Mouse (Mus musculus): ENCODE measurements around the gene Celf2. TPM values are rescaled to one million over a fixed set of nuclear protein-coding genes. Genes with fewer than 3 reads are reported as not detected.

Gene Celf2
- polyA plus RNA-seq, 1 experiment from 2014 or later = 63.2 TPM

DNA sequence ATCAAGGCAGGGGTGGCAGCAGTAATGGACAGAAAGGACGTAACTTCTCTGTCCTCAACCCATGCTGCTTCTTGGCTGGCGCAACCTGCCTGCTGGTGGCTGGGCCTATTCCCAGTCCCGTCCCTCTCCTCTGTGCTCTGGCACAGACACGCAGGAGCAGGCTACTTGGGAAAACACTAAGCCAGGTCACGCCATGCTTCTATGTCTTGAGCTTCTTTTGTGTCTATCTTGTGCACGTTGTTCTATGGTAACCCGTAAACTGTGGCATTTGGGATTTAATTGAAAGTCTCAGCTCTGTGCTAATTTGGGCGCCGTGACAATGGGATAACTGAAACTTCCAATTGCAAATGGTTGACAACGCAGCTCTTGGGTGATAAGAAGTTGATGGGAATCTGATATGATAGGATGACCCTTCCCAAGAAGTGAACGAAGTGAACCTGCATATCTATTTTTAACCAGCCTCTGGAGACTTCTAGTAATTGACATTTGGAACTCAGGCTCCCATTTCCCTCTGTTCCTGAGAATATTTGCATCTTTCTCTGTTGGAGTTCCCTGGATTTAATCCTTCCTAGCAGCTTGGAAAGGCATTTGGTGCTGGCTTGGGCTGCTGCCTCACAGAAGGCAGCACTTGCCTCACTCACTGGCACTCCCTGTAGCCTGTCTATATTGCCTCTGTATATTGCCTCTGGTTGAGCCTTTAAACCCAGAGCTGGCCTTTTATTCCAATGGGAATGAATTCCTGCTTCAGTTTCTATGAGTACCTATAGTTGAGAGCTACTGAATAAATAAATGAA lies 335.9 kb downstream of the Celf2 start:
- Histone ChIP-seq H3K36me3 (no peaks in the 10 kb centered on the region), H3K4me1 (replicated peaks) (no peaks in the 10 kb centered on the region), H3K27ac (no peak overlapping the region), H3K4me2 (no peak overlapping the region), H3K4me3 (no peak overlapping the region), H3K27me3 (no peaks in the 10 kb centered on the region), H3K9ac (no peak overlapping the region), H3K9me3 (replicated peaks) (no peaks in the 10 kb centered on the region)
- 74% methylated on average over 11 of the region's 11 CpGs for WGBS
- no peak for ATAC-seq (replicated peaks; ENCODE audit: insufficient number of reproducible peaks, insufficient read depth, low FRiP score, low read depth)

- 73% methylated on average over 8 of the region's 8 CpGs for WGBS
- no peak overlapping the region for H3K4me3 ChIP-seq
- no peak overlapping the region for H3K27ac ChIP-seq
- no peaks in the 10 kb centered on the region for H3K4me1 ChIP-seq (replicated peaks)
- no peak overlapping the region for H3K9ac ChIP-seq
- no peak overlapping the region for H3K4me2 ChIP-seq
- no peak for ATAC-seq (replicated peaks; ENCODE audit: insufficient number of reproducible peaks, insufficient read depth, low FRiP score, low read depth)
- no peaks in the 10 kb centered on the region for H3K36me3 ChIP-seq
- H3K9me3 ChIP-seq (replicated peaks) = no peaks in the 10 kb centered on the region
- H3K27me3 ChIP-seq = no peaks in the 10 kb centered on the region
Measured at GRCm38 (mm10) chr2:7171087-7171696, 338.2 kb downstream of the Celf2 start.

DNA sequence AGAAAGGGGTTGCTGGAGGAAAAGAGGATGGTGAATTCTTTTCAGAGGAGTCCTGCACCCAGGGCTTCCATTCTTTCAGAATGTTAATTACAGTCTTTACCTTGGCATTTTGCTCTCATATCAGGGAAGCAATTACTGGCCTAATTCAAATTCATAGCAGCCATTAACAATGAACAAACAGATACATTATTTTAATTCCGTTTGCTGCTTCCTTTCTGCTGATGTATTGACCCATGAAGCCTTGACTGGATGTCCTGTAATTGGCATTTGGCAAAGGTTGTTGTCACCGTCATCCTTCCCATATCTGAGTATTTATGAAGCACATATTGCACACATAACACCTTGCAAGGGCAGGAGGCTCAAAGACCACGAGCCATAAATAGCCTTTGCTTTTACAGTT lies 343.6 kb downstream of the Celf2 start:
- 69% methylated on average over 3 of the region's 3 CpGs for WGBS
- no peaks in the 10 kb centered on the region for H3K9me3 ChIP-seq (replicated peaks)
- no peak overlapping the region for H3K4me3 ChIP-seq
- no peak for ATAC-seq (replicated peaks; ENCODE audit: insufficient number of reproducible peaks, insufficient read depth, low FRiP score, low read depth)
- H3K9ac ChIP-seq = no peak overlapping the region
- no peak overlapping the region for H3K27ac ChIP-seq
- H3K27me3 ChIP-seq = no peaks in the 10 kb centered on the region
- no peak overlapping the region for H3K4me2 ChIP-seq
- H3K36me3 ChIP-seq = no peaks in the 10 kb centered on the region
- H3K4me1 ChIP-seq (replicated peaks) = no peaks in the 10 kb centered on the region

- no peak overlapping the region for H3K9ac ChIP-seq
- H3K4me2 ChIP-seq = no peak overlapping the region
- H3K4me3 ChIP-seq = no peak overlapping the region
- no peak overlapping the region for H3K27ac ChIP-seq
- WGBS = 45% methylated on average over 6 of the region's 6 CpGs
- no peaks in the 10 kb centered on the region for H3K36me3 ChIP-seq
- no peaks in the 10 kb centered on the region for H3K9me3 ChIP-seq (replicated peaks)
- ATAC-seq (replicated peaks; ENCODE audit: insufficient number of reproducible peaks, insufficient read depth, low FRiP score, low read depth) = no peak
- H3K4me1 ChIP-seq (replicated peaks) = 0 out of 2 replicates have a peak, but pooled peaks cover 2% of the 10 kb centered on the region
- H3K27me3 ChIP-seq = no peaks in the 10 kb centered on the region
Measured at GRCm38 (mm10) chr2:7160108-7160507, 349.3 kb downstream of the Celf2 start.

- ATAC-seq (replicated peaks; ENCODE audit: insufficient number of reproducible peaks, insufficient read depth, low FRiP score, low read depth) = no peak
- Histone ChIP-seq H3K27ac (no peak overlapping the region), H3K4me2 (no peak overlapping the region), H3K36me3 (no peaks in the 10 kb centered on the region), H3K9me3 (replicated peaks) (no peaks in the 10 kb centered on the region), H3K4me3 (no peak overlapping the region), H3K27me3 (no peaks in the 10 kb centered on the region), H3K9ac (no peak overlapping the region), H3K4me1 (replicated peaks) (no peaks in the 10 kb centered on the region)
- WGBS = 71% methylated on average over 3 of the region's 3 CpGs
Measured at GRCm38 (mm10) chr2:7147303-7147702, 362.1 kb downstream of the Celf2 start.

GRCm38 (mm10) chr2:7145541-7146043 lies 363.8 kb downstream of the Celf2 start:
- Histone ChIP-seq H3K4me2 (no peak overlapping the region), H3K27ac (no peak overlapping the region), H3K9ac (no peak overlapping the region), H3K27me3 (no peaks in the 10 kb centered on the region), H3K9me3 (replicated peaks) (no peaks in the 10 kb centered on the region), H3K36me3 (no peaks in the 10 kb centered on the region), H3K4me3 (no peak overlapping the region), H3K4me1 (replicated peaks) (no peaks in the 10 kb centered on the region)
- WGBS = 58% methylated on average over 4 of the region's 4 CpGs
- ATAC-seq (replicated peaks; ENCODE audit: insufficient number of reproducible peaks, insufficient read depth, low FRiP score, low read depth) = no peak

- Histone ChIP-seq H3K36me3 (no peaks in the 10 kb centered on the region), H3K4me1 (replicated peaks) (no peaks in the 10 kb centered on the region), H3K4me2 (no peak overlapping the region), H3K9me3 (replicated peaks) (no peaks in the 10 kb centered on the region), H3K27ac (no peak overlapping the region), H3K27me3 (no peaks in the 10 kb centered on the region), H3K9ac (no peak overlapping the region), H3K4me3 (no peak overlapping the region)
- 98% methylated on average over 1 of the region's 1 CpGs for WGBS
- ATAC-seq (replicated peaks; ENCODE audit: insufficient number of reproducible peaks, insufficient read depth, low FRiP score, low read depth) = no peak
Measured at GRCm38 (mm10) chr2:7144871-7145270, 364.5 kb downstream of the Celf2 start.

GRCm38 (mm10) chr2:7123366-7123765 lies 386.0 kb downstream of the Celf2 start:
- WGBS = 85% methylated on average over 2 of the region's 2 CpGs
- ATAC-seq (replicated peaks; ENCODE audit: insufficient number of reproducible peaks, insufficient read depth, low FRiP score, low read depth) = no peak
- Histone ChIP-seq H3K36me3 (no peaks in the 10 kb centered on the region), H3K9ac (no peak overlapping the region), H3K4me3 (no peak overlapping the region), H3K27me3 (no peaks in the 10 kb centered on the region), H3K4me2 (no peak overlapping the region), H3K27ac (no peak overlapping the region), H3K9me3 (replicated peaks) (no peaks in the 10 kb centered on the region), H3K4me1 (replicated peaks) (no peaks in the 10 kb centered on the region; the same call in 1 of the 2 replicates)

DNA sequence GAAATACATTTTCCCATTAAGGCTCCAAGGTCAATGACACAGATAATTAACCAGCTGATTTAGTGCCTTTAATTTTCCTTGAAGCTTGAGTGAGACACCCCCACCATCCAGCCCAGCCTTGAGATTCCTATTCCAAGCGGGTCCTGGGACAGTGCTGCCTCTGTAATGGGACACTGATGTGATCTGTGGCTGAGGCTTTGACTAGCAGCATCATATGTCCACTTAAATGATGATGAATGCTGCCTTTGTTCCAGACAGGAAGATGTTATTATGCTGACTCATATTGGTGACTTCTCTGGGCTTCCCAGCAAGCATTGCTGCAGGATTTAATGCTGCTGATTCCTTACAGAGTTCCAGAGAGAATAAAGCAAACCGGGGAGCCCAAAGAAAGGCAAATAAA lies 393.6 kb downstream of the Celf2 start:
- Histone ChIP-seq H3K9ac (no peak overlapping the region), H3K4me2 (no peak overlapping the region), H3K4me1 (replicated peaks) (no peaks in the 10 kb centered on the region), H3K27me3 (no peaks in the 10 kb centered on the region), H3K27ac (no peak overlapping the region), H3K9me3 (replicated peaks) (no peaks in the 10 kb centered on the region), H3K36me3 (no peaks in the 10 kb centered on the region), H3K4me3 (no peak overlapping the region)
- WGBS = 49% methylated on average over 2 of the region's 2 CpGs
- no peak for ATAC-seq (replicated peaks; ENCODE audit: insufficient number of reproducible peaks, insufficient read depth, low FRiP score, low read depth)

- H3K4me2 ChIP-seq = no peak overlapping the region
- no peaks in the 10 kb centered on the region for H3K9me3 ChIP-seq (replicated peaks)
- WGBS = 75% methylated on average over 3 of the region's 3 CpGs
- ATAC-seq (replicated peaks; ENCODE audit: insufficient number of reproducible peaks, insufficient read depth, low FRiP score, low read depth) = no peak
- no peak overlapping the region for H3K9ac ChIP-seq
- H3K36me3 ChIP-seq = no peaks in the 10 kb centered on the region
- H3K4me1 ChIP-seq (replicated peaks) = no peaks in the 10 kb centered on the region
- no peak overlapping the region for H3K4me3 ChIP-seq
- no peaks in the 10 kb centered on the region for H3K27me3 ChIP-seq
- no peak overlapping the region for H3K27ac ChIP-seq
Measured at GRCm38 (mm10) chr2:7115161-7115560, 394.2 kb downstream of the Celf2 start.

- Histone ChIP-seq H3K27ac (no peak overlapping the region), H3K4me2 (no peak overlapping the region), H3K9me3 (replicated peaks) (no peaks in the 10 kb centered on the region), H3K36me3 (no peaks in the 10 kb centered on the region), H3K27me3 (no peaks in the 10 kb centered on the region), H3K9ac (no peak overlapping the region), H3K4me3 (no peak overlapping the region), H3K4me1 (replicated peaks) (no peaks in the 10 kb centered on the region)
- no peak for ATAC-seq (replicated peaks; ENCODE audit: insufficient number of reproducible peaks, insufficient read depth, low FRiP score, low read depth)
- WGBS = 78% methylated on average over 4 of the region's 4 CpGs
Measured at GRCm38 (mm10) chr2:7113738-7114137, 395.6 kb downstream of the Celf2 start.
